Comparison of ENCODE assay signal across 9 mouse cellular contexts in the genomic region with DNA sequence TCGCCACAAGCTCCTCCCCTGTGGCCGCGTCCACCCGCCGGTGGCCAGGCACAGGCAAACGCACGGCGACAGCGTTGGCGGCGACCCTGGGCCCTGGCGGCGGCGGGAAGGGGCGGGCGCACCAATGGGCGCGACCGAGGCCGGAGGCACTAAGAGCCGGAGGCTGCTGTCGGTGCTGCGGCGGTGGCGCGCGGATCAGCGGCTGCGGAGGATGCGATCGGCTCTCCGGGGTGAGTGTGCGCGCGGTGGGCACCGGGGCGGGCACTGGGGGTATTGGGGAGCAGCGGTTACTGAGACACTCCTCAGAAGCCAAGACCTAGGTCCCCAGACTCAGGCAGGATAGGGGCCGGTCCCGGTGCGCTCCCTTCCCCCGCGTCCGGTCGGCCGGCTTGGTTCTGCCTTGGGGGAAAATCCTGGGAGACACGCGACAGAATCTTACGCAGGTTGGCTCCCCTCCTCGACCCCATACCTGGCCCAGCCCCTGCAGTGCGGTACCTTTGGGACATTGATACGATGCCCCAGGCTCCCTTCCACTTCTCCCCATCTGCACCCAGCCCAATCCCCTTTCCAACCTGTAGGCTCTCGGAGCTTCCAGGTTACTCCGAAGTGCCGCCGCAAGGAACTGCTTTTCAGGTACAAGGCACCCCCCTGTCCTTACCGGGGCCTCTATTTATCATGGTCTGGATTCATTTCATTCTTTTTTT. TPM values are rescaled to one million over a fixed set of nuclear protein-coding genes. Genes with fewer than 3 reads are reported as not detected.
DNase-seq lines count a peak whose midpoint lies in the region; ATAC-seq and TF ChIP-seq lines count a peak whose summit lies in the region.
"Had no signal": no experiment of that assay in that cellular context is flagged by ENCODE, and none has a peak within 500 bp of the region (broad histone marks: within the 10 kb centered on the region; RNA-seq: fewer than 3 reads in every experiment).

A gene (plus strand): TSS at position 115 of the 704 bp plus-strand sequence.

- H3K4me3 ChIP-seq in layer of hippocampus, adult 2 months, result peak within 1 kb of the TSS; percentile 68
- peak within 1 kb of the TSS; percentile 15 for H3K4me3 ChIP-seq in embryonic fibroblast, embryonic 13.5 days (ENCODE audit: insufficient read depth, low read length)
- peak within 1 kb of the TSS; percentile 71 for H3K4me3 ChIP-seq in hindbrain, embryonic 15.5 days
- peak within 1 kb of the TSS; percentile 59 for H3K4me3 ChIP-seq in limb, embryonic 13.5 days
- H3K4me3 ChIP-seq: myocyte had no signal

- peak within 1 kb of the TSS; percentile 95 for H3K4me2 ChIP-seq in hindbrain, embryonic 15.5 days
- H3K4me2 ChIP-seq in limb, embryonic 13.5 days (replicated peaks), result peak within 1 kb of the TSS; percentile 95

- H3K36me3 ChIP-seq in hindbrain, embryonic 15.5 days, result no peaks in the 10 kb centered on the region
- no peaks in the 10 kb centered on the region for H3K36me3 ChIP-seq in limb, embryonic 13.5 days

- no peak for DNase-seq in layer of hippocampus, adult 2 months (ENCODE audit: low spot score in 2 of 2)
- DNase-seq in layer of hippocampus, adult 11-12 months (ENCODE audit: low spot score), result no peak
- DNase-seq in adrenal gland, adult 2 months, result peak; percentile 59
- DNase-seq in neural tube, embryonic 10.5 days (ENCODE audit: extremely low spot score, low spot score), result peak; percentile 70
- DNase-seq in ovary, adult 18-20 months (ENCODE audit: low spot score), result no peak

- H3K9me3 ChIP-seq in hindbrain, embryonic 15.5 days, result no peaks in the 10 kb centered on the region
- H3K9me3 ChIP-seq in limb, embryonic 13.5 days, result no peaks in the 10 kb centered on the region

- H3K9ac ChIP-seq in hindbrain, embryonic 15.5 days, result peak within 1 kb of the TSS; percentile 62
- H3K9ac ChIP-seq in limb, embryonic 13.5 days, result peak within 1 kb of the TSS; percentile 64

- under 1% methylated on average over 53 of the region's 57 CpGs for WGBS in hindbrain, embryonic 15.5 days
- WGBS in limb, embryonic 13.5 days, result under 1% methylated on average over 45 of the region's 57 CpGs

- peaks cover 19% of the 10 kb centered on the region for H3K27me3 ChIP-seq in hindbrain, embryonic 15.5 days
- H3K27me3 ChIP-seq in limb, embryonic 13.5 days, result peaks cover 58% of the 10 kb centered on the region

- peak; percentile 69 for ATAC-seq in hindbrain, embryonic 15.5 days (ENCODE audit: low FRiP score, low read depth)
- ATAC-seq in limb, embryonic 13.5 days (ENCODE audit: low FRiP score, low read depth), result peak; percentile 38; the same call in 1 of the 2 replicates

- TF ChIP-seq CTCF in layer of hippocampus, adult 2 months (conservative IDR thresholded peaks at IDR 0.05), result no peak; the same call in 1 of the 2 replicates
- no peak for TF ChIP-seq CTCF in embryonic fibroblast, embryonic 13.5 days (IDR thresholded peaks at IDR 0.05; ENCODE audit: borderline replicate concordance, insufficient read depth, low read length)

- no peaks in the 10 kb centered on the region for H3K4me1 ChIP-seq in embryonic fibroblast, embryonic 13.5 days (ENCODE audit: control insufficient read depth, insufficient read depth, low read length)
- H3K4me1 ChIP-seq in hindbrain, embryonic 15.5 days (replicated peaks), result peaks cover 11% of the 10 kb centered on the region
- peaks cover 16% of the 10 kb centered on the region; the same call in 1 of the 2 replicates for H3K4me1 ChIP-seq in limb, embryonic 13.5 days

- TF ChIP-seq POLR2A in embryonic fibroblast, embryonic 13.5 days (IDR thresholded peaks at IDR 0.05; ENCODE audit: low read depth, low read length), result no peak

- peak within 1 kb of the TSS; percentile 85 for H3K27ac ChIP-seq in layer of hippocampus, adult 2 months
- no peak within 1 kb of the TSS for H3K27ac ChIP-seq in embryonic fibroblast, embryonic 13.5 days (ENCODE audit: insufficient read depth, low read length)
- H3K27ac ChIP-seq in hindbrain, embryonic 15.5 days (replicated peaks), result no peak within 1 kb of the TSS
- no peak within 1 kb of the TSS for H3K27ac ChIP-seq in limb, embryonic 13.5 days

RNA-seq across cellular contexts. Expression of the gene that starts here (rescaled TPM):
- 100 to 1,000 TPM; 291 to 316 TPM for total RNA-seq in layer of hippocampus, adult 2 months (2021)
- total RNA-seq in adrenal gland, adult 2 months (2021), result 1 to 10 TPM; 3.3 to 6.1 TPM
- polyA plus RNA-seq in adrenal gland, adult 2 months (2012; rRNA removed), result 0.91 and 1.3 TPM in 2 replicates
- polyA plus RNA-seq in embryonic fibroblast, embryonic 13.5 days (2011; ENCODE audit: insufficient read length, low read depth, missing spikeins), result not detected in 2 replicates
- 59.3 and 60.4 TPM in 2 replicates for polyA plus RNA-seq in hindbrain, embryonic 15.5 days (2015; fragmentation: Nextera tagmentation; extraction: Ambion mirVana)
- polyA plus RNA-seq in limb, embryonic 13.5 days (2015; fragmentation: Nextera tagmentation; extraction: Ambion mirVana), result 0.52 and 1.2 TPM in 2 replicates

Comparison
In these comparisons a context has a peak if more than half of its experiments do, and no peak if none do; other contexts are left out.
1. RNA of the gene that starts here (total RNA-seq): 291 to 316 TPM in layer of hippocampus, adult 2 months; 3.3 to 6.1 TPM in adrenal gland, adult 2 months; every median in the first group is over 10 times any median in the second.
2. RNA of the gene that starts here (polyA plus RNA-seq): 59.3 to 60.4 TPM in hindbrain, embryonic 15.5 days; 0.91 to 1.3 TPM in adrenal gland, adult 2 months, 0.52 to 1.2 TPM in limb, embryonic 13.5 days and not detected in embryonic fibroblast, embryonic 13.5 days; every median in the first group is over 10 times any median in the second.
3. DNase-seq: peak in adrenal gland, adult 2 months (single experiment) and neural tube, embryonic 10.5 days (single experiment); none in layer of hippocampus, adult 2 months (0 of 2), layer of hippocampus, adult 11-12 months (single experiment) and ovary, adult 18-20 months (single experiment).
4. H3K4me3 ChIP-seq: peak in every context shown above with its lines; median percentile 71 in hindbrain, embryonic 15.5 days; 68 in layer of hippocampus, adult 2 months; 59 in limb, embryonic 13.5 days; 15 in embryonic fibroblast, embryonic 13.5 days.